Mouse (Mus musculus) urinary bladder, postnatal 14 days (tissue): ENCODE results near the gene Tspan4.

Experiments used
- DNase-seq: peaks from one replicate; pipeline ENCODE4 v3.0.0; 2021; ENCODE audit warnings: low spot score

Tspan4 gene

GRCm38 (mm10) chr7:141461521-141462332 is 13.3 kb upstream of the Tspan4 start:
- no peak for DNase-seq

GRCm38 (mm10) chr7:141462333-141462821 is 12.7 kb upstream of the Tspan4 start:
- no peak for DNase-seq

GRCm38 (mm10) chr7:141463824-141464602 is 11.0 kb upstream of the Tspan4 start:
- no peak for DNase-seq

GRCm38 (mm10) chr7:141464603-141465201 is 10.3 kb upstream of the Tspan4 start:
- DNase-seq = peak; percentile 67

- no peak for DNase-seq
These were observed 9.5 kb upstream of the Tspan4 start for GRCm38 (mm10) chr7:141465388-141466044.

- DNase-seq = no peak
These were observed 9.0 kb upstream of the Tspan4 start for GRCm38 (mm10) chr7:141466045-141466394.

GRCm38 (mm10) chr7:141466607-141467148 is 8.4 kb upstream of the Tspan4 start:
- DNase-seq = no peak

GRCm38 (mm10) chr7:141467230-141468030 is 7.6 kb upstream of the Tspan4 start, which contains the start of gene Cd151:
TSS of gene Cd151 (plus strand) at chr7:141467392.
- peak; percentile 93 for DNase-seq

GRCm38 (mm10) chr7:141468164-141468521 is 6.9 kb upstream of the Tspan4 start:
- no peak for DNase-seq

GRCm38 (mm10) chr7:141468522-141469211 is 6.4 kb upstream of the Tspan4 start:
- DNase-seq = peak; percentile 78

- no peak for DNase-seq
These were observed 5.7 kb upstream of the Tspan4 start for GRCm38 (mm10) chr7:141469352-141469751.

- DNase-seq = no peak
These were observed 5.0 kb upstream of the Tspan4 start for GRCm38 (mm10) chr7:141469901-141470636.

- DNase-seq = no peak
These were observed 4.4 kb upstream of the Tspan4 start for GRCm38 (mm10) chr7:141470637-141470944.

GRCm38 (mm10) chr7:141471236-141471635 is 3.8 kb upstream of the Tspan4 start:
- no peak for DNase-seq

GRCm38 (mm10) chr7:141472226-141472625 is 2.8 kb upstream of the Tspan4 start:
- DNase-seq = no peak

GRCm38 (mm10) chr7:141472763-141473162 is 2.3 kb upstream of the Tspan4 start:
- no peak for DNase-seq

- DNase-seq = no peak
These were observed 880 bp upstream of the Tspan4 start for GRCm38 (mm10) chr7:141474160-141474559.

GRCm38 (mm10) chr7:141475805-141476158 is 742 bp downstream of the Tspan4 start:
- DNase-seq = no peak

- DNase-seq = peak; percentile 86
These were observed 1.4 kb downstream of the Tspan4 start for GRCm38 (mm10) chr7:141476226-141476980.
